ENCODE assay signal across 1 mouse cellular context in genomic region chr12:31375283-31375615, GRCm38 (mm10).
TF ChIP-seq lines count a peak whose summit lies in the region.

No protein-coding gene starts in this region.

TF ChIP-seq in myocyte, 11 proteins besides CTCF, POLR2A, EP300 and RAD21 (continued from another document):
- no peak for TF ChIP-seq E2F4 (IDR thresholded peaks at IDR 0.05; ENCODE audit: insufficient read depth)
- TF ChIP-seq USF1 (IDR thresholded peaks at IDR 0.05; ENCODE audit: low read depth): no peak
- TF ChIP-seq TCF12 (IDR thresholded peaks at IDR 0.05; ENCODE audit: insufficient read depth, poor library complexity, severe bottlenecking): no peak
- no peak for TF ChIP-seq POLR2AphosphoS2 (IDR thresholded peaks at IDR 0.05; ENCODE audit: insufficient read length, low read depth)
- TF ChIP-seq MYOG (IDR thresholded peaks at IDR 0.05; ENCODE audit: control insufficient read depth in 1 of 3, insufficient read depth in 1 of 3, insufficient read length in 2 of 3, low read depth in 2 of 3): no peak
